Mouse (Mus musculus): Measurements from ENCODE around the gene Slc17a7.
A peak's percentile ranks its signal among the peaks of the same experiment; 100 is the strongest.
"Not testable (repeated sequence)": the region's sequence is repeated elsewhere in the genome, so short reads cannot be mapped to it uniquely, and the experiment has no call there.

Slc17a7 gene

DNA sequence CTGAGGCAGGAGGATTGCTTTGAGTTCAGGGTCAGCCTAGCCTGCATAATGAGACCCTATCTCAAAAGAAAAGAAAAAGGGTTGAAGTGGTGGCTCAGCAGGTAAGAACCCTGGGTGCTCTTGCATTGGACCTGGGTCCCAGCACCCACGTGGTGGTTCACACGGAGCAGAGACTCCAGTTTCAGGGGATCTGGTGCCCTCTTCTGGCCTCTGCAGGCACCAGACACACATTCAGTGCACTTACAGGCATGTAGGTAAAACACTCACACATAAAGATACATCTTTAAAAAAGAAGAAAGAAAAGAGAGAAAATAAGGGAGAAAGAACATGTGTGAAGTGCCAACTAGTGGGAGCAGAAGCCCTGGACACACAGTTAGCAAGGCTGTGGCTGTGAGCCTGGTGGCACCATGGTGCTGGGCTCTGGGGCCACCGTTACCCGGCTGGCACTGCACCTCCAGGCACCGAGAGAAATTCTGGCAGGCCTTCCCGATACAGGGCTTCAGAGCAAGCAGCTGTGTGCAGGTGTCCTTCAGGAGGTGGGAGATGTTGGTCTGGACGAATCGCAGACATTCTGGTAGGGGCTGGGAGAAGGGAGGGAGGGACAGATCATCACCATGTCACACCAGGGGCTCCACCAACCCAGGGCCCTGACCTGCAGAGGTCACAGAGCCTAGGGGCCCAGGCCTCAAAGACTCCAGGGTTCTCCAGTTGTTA is 30.1 kb upstream of the Slc17a7 start:
- DNase-seq (ENCODE audit: low spot score) = no peak

- no peak for DNase-seq (ENCODE audit: low spot score)
These were observed 29.2 kb upstream of the Slc17a7 start for GRCm38 (mm10) chr7:45134544-45135026.

DNA sequence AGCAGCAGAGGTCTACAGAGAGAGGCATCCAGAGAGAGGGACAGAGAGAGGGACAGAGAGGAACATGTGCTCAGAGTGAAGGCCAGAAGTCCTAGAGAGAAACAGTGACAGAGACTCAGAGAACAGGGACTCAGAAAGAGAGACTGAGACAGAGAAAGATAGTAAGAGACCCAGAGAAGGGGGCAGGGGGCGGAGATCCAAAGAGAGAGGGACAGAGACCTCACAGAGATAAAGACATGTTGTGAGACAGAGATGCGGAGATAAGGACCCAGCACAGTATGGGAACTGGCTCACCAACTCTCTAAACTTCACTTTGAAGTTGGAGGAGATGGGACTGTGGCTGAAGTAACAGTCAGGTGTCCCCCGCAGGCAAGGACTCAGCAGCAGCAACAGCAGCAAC is 28.4 kb upstream of the Slc17a7 start:
- no peak for DNase-seq (ENCODE audit: low spot score)

DNA sequence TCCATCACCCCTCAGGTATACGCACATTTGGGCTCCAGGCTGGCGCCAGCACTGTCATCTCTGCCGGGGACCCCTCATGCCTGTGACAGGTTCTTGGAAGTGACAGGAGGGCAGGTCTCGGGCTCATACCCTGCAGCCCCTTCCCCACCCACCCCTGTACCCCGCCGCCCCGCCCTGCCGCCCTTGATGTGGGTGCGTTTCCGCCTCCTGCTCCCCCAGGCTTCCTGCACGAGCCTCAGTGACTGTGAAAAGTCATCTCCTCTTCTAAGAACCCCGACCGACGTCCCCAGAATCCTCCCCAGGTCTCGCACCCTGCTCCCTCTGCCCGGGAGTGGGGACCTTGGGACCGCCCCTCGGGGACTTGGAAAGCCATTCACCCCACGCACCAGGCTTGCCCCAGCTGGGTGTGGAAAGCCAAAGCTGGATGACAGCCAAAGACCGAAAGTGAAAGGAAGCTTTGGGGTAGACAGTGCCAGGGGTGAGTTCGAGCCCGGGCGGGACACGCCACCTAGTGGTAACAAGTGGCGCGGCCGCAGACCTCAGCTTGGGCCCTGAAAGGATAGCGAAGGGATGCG is 27.7 kb upstream of the Slc17a7 start, which contains the start of the genes Gm45713 and Flt3l:
Gene Gm45713, minus strand, starts transcription at position 239 of the 575 bp plus-strand sequence.
Gene Flt3l, minus strand, starts transcription at position 440 of the 575 bp plus-strand sequence.
- peak; percentile 93 for DNase-seq (ENCODE audit: low spot score)

DNA sequence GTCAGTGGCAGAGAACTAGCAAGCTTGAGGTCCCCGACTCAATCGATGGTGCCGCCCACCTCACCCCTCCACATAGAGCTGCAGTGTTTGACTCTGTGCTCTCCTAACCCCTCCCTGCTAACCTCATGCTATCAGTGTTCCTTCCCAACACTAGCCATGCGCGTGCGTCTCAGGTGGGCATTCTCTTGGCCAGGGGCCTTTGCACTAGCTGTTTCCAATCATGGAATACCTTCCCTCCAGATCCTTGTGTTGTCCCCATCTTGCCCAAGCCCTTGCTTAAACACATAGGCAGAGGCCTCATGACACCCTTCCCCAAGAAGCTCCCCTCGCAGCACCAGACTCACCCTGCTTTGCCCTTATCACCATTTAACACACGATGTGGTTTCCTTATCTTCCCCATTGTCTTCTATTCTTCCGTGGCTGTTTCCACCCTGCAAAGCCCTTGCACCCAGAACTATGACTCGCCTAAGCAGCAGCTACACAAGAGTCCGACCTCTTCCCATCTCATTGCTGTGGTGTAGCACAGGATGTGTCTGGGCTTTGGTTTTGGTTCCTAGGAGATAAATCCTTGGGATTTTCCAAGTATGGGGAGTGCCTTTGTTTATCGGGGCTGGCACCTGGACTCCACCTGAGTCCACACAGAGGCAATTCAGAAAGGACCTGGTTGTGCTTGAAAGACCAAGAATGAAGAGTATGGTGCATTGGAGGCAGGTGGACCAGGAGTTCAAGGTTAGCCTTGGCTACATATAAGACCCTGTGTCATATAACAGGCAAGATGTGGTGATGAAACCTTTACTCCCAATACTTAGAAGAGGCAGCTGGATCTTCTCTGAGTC is 26.4 kb upstream of the Slc17a7 start:
- no peak for DNase-seq (ENCODE audit: low spot score)

DNA sequence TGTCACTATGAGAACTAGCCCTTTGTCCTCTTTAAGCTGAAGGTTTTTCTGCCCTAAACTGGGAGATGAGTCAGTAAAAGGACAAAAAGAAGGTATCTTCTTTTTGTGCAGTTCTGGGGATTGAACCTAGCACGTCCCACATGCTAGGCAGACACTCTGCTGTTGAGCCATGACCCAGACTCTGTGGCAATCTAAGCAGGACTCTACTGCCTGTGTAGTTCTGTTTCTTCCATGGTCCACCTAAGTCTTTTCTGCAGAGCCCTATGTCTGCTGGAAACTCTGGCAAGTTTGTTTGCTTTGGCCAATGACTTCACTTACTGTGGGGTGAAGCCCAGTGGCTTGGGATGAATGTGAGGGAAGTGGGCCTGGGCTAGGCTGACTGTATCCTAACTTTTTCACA is 25.3 kb upstream of the Slc17a7 start:
- DNase-seq (ENCODE audit: low spot score) = no peak

DNA sequence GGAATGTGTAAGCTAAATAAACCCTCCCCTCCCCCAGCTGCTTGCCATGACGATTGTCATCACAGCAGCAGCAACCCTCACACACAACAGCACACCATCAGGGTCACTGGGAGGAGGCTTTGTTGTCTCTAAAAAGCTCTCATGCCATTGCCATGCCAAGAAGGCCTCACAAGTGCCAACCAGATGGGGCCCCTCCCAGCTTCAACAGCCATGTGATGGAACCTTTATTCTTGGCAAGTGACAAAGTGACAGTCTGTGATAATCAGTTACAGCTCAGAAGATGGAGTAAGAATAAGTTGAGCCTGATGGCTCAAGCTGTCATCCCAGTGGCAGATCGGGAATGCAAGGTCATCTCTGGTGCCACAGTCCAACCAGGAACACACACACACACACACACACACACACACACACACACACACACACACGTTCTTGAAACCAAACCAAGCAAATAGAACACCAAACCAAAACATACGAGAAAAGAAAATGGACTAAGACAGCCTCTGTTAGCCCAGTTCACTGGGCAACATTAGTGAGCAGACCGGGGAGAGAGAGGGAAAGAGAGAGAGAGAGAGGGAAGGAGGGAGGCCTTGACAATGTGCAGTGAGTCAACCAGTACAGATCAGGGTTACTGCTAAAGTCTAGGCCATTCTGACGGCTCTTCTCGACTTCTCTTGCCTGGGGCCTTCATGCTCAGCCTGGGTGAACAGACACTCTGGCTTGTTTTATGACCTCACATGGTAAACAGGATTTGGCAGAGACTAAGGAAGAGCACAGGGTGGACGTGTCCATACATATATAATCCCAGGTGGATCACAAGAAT is 23.6 kb upstream of the Slc17a7 start:
- no peak for DNase-seq (ENCODE audit: low spot score)

DNA sequence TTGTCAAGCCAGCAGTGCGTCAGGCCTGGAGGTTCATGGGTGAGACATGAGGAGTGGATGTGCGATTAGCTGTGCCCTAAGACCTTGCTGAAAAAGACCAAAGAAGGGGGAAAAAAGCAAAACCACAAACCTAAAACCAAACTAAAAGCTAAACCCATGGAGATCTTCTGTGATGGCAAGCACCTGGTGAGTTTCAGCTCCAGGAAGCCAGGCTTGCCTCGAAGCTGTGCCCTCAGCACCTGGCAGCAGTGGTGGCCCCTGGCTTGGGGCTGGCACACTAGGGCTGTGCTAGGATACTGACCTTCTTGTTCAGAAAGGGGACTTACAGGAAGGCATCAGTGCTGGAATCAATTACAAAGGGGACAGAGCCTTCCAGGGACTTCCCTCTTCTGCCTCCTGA is 22.4 kb upstream of the Slc17a7 start:
- no peak for DNase-seq (ENCODE audit: low spot score)

- no peak for DNase-seq (ENCODE audit: low spot score)
These were observed 21.8 kb upstream of the Slc17a7 start for GRCm38 (mm10) chr7:45141914-45142313.

DNA sequence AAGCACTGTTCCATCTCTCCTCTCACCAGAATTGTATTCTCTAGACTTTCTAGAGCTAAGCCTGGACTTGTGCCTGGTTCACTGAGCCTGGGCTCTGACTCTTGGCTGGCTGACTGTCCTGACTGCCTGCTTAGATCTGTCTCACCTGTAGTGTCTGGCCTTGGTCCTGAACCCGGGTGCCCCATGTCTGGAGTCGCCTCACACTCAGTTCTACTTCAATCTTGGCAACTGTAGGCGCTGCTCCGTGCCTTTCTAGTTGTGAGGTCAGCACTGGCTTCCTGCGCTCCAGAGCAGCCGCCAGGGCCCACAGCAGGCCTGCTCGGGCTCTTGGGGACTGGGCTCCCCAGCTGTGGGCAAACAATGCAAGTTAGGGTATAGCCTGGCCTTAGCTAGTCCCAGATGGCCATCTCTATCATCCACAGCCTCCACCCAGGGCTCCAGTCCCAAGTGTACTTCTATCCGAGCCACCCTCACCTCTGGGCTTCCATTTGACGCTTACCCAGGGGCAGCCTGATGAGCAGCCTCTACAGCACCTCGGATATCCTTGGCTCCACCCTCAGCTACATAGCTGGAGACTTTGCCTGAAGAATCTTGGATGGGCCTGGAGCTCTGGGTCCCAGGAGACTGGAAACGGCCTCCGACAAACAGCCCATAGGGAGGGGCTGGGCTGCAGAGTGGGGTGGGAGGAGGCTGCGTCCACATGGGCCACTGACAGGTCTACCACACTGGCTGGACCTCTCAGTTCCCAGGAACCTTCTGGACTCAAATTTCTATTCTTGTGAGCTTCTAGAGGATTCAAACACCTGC is 19.2 kb upstream of the Slc17a7 start:
- DNase-seq (ENCODE audit: low spot score) = no peak

DNA sequence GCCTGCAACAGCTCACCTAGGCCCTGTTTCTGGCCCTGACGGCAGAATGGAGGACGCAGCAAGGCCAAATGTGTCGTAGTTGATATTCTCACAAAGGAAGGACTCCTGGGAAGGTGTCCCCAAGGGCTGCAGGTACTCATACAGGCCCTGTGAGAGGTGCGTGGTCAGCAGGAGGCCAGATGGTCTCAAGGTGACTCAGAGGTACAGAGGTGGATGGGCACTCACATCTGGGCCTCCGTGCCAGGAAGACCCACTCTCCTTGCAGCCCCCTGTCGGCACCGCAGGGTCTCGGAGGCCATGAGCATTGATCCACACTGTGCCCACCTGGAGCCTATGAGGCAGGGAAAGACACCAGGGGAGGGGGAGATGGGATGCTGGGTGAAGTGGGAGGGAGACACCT is 18.3 kb upstream of the Slc17a7 start:
- DNase-seq (ENCODE audit: low spot score) = no peak

GRCm38 (mm10) chr7:45147267-45147666 is 16.5 kb upstream of the Slc17a7 start:
- no peak for DNase-seq (ENCODE audit: low spot score)

DNA sequence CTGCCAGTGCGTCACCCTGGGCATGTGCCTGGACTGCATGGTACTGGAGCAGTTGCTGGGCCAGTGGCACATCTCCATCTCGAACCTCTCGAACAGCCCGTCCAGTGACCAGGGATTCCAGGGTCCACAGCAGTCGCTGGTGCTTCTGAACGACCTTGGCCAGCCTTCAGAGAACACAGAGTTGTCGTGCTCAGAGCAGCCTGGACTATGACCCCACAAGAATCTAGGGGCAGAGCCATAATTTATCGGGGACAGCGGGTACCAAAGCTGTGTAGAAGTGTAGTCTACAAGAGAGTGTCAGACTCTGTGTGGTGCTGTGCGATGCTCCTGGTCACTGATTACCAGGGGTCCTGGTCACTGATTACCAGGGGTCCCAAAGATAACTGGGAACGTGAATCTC is 15.8 kb upstream of the Slc17a7 start:
- DNase-seq (ENCODE audit: low spot score) = no peak

DNA sequence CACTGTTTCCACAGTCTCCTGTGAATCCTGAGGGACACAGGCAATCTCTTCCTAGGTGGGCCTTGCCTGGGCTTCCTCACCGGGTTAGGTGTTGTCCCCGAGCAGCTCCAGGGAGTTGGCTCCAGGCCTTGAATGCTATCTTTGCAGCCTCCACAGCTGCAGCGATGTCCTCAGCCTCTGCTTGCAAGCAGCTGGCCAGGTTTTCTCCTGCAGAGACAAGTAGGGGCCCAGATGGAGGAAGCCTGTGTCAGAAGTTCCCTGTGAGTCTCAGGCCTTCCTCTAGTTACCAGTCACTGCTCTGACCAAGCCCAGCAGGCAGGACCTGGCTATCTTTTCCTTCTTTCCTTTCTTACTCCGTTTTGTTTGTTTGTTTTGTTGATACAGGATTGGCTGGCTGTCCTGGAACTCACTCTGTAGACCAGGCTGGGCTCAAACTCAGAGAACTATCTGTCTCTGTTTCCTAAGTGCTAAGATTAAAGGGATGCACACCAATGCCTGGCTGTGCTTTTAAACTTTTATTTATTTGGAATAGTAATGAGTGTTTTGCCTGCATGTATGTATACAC is 15.1 kb upstream of the Slc17a7 start:
- DNase-seq (ENCODE audit: low spot score) = no peak

- DNase-seq (ENCODE audit: low spot score) = no peak
These were observed 14.2 kb upstream of the Slc17a7 start for GRCm38 (mm10) chr7:45149545-45149944.

GRCm38 (mm10) chr7:45150321-45150720 is 13.4 kb upstream of the Slc17a7 start:
- DNase-seq (ENCODE audit: low spot score) = no peak

DNA sequence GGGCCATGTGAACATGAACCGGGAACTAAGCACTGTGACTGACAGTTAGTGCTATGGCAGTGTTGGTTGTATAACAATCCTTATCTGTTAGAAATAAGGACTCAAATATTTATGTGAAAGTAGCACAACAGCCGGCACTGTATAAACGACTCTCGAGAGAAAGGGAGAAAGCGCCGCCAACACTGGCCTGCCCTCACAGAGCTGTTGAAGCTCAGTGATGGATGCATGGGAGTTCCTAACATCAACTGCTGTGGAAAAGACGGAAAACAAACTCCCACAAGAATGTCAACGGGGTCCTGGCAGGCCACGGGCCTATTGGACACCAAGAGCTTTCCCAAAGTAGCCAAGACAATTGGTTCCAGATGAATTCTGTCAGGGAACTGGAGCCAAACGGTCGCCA is 12.4 kb upstream of the Slc17a7 start:
- DNase-seq (ENCODE audit: low spot score) = peak; percentile 33

DNA sequence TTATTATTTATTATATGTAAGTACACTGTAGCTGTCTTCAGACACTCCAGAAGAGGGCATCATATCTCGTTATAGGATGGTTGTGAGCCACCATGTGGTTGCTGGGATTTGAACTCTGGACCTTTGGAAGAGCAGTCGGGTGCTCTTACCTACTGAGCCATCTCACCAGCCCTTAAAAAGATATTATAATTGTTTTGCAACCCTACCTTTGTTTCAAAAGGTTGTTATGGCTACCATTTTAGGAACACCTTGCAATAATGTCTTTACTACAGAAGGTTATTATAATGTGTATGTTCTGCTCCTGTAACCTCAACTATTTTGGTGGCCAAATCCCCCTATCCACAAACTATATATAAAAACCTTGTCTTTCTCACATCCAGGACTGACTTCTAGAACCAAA is 10.7 kb upstream of the Slc17a7 start:
- not testable (repeated sequence) for DNase-seq (ENCODE audit: low spot score)

DNA sequence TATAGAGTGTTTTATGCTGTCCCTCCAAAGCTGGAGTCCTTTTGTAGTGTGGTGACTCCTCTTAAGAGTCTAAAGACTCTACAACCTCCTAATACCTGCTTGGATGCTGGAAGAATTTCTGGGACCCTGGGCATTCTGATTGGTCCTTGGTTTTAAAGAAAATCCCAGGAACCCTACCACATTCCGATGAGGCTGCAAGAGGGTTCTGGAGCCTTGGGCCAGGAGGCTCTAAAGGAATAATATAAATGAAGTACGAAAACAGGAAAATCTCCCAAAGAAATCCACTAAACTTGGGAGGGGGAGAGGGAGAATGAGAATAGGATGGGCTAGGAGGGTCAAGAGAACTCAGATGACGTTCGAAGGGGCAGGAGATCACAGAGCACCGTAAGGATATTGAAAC is 10.2 kb upstream of the Slc17a7 start:
- no peak for DNase-seq (ENCODE audit: low spot score)

- DNase-seq (ENCODE audit: low spot score) = peak; percentile 98
These were observed 9.4 kb upstream of the Slc17a7 start, which contains the start of the genes Pih1d1 and Aldh16a1 for GRCm38 (mm10) chr7:45154096-45154992. Pih1d1 (plus strand) TSS chr7:45154303. Aldh16a1 (minus strand) TSS chr7:45154584.

Measured in ovary, postnatal 10 days (tissue).